Mouse (Mus musculus) embryonic facial prominence, embryonic 15.5 days (tissue): ENCODE measurements around the gene Zfp664. TPM values are rescaled to one million over a fixed set of nuclear protein-coding genes. Genes with fewer than 3 reads are reported as not detected.

Experiments
- ATAC-seq: fragments of 200-750 bp; cut with Nextera tagmentation; 2 replicates; pipeline ENCODE4 v1.8.0; 2017; ENCODE audit warnings: low read depth, moderate TSS enrichment; ENCODE audit not compliant: insufficient number of reproducible peaks, low FRiP score, low TSS enrichment
- H3K27ac ChIP-seq: fragments of 300-500 bp; sonication (generic); replicated peaks from 2 replicates; pipeline ENCODE4 v1.5.1; 2015; ENCODE audit warnings: mild to moderate bottlenecking, inconsistent platforms
- H3K27me3 ChIP-seq: fragments of 300-500 bp; sonication (generic); 2 replicates; pipeline ENCODE4 v1.6.1; 2015; ENCODE audit warnings: inconsistent platforms
- H3K36me3 ChIP-seq: fragments of 300-500 bp; sonication (generic); 2 replicates; pipeline ENCODE4 v1.6.1; 2015; ENCODE audit warnings: mild to moderate bottlenecking, inconsistent platforms
- H3K4me1 ChIP-seq: fragments of 300-500 bp; sonication (generic); 2 replicates; pipeline ENCODE4 v1.6.1; 2015; ENCODE audit warnings: inconsistent platforms
- H3K4me2 ChIP-seq: fragments of 300-500 bp; sonication (generic); replicated peaks from 2 replicates; pipeline ENCODE4 v1.6.1; 2015; ENCODE audit warnings: mild to moderate bottlenecking, inconsistent platforms
- H3K4me3 ChIP-seq: fragments of 300-500 bp; sonication (generic); replicated peaks from 2 replicates; pipeline ENCODE4 v1.5.1; 2015; ENCODE audit warnings: mild to moderate bottlenecking, inconsistent platforms
- H3K9ac ChIP-seq: fragments of 300-500 bp; sonication (generic); 2 replicates; pipeline ENCODE4 v1.6.1; 2015; ENCODE audit warnings: inconsistent platforms
- H3K9me3 ChIP-seq: fragments of 300-500 bp; sonication (generic); replicated peaks from 2 replicates; pipeline ENCODE4 v1.6.1; 2016; ENCODE audit warnings: inconsistent platforms
- WGBS: fragments of 180-500 bp; shearing (Covaris S2); methylation state at CpG from one replicate; pipeline ENCODE4 v1.1.7; 2015; 5-methylcytosine and 5-hydroxymethylcytosine counted together
- polyA plus RNA-seq: library from polyadenylated mRNA; unstranded; fragments of >200 nt; fragmentation: Nextera tagmentation; extraction: Ambion mirVana; gene quantifications from 2 replicates; pipeline ENCODE4 v1.2.1, GENCODE M21; 2015

The Zfp664 gene
- polyA plus RNA-seq, 1 experiment from 2014 or later: 90.4 TPM

DNA sequence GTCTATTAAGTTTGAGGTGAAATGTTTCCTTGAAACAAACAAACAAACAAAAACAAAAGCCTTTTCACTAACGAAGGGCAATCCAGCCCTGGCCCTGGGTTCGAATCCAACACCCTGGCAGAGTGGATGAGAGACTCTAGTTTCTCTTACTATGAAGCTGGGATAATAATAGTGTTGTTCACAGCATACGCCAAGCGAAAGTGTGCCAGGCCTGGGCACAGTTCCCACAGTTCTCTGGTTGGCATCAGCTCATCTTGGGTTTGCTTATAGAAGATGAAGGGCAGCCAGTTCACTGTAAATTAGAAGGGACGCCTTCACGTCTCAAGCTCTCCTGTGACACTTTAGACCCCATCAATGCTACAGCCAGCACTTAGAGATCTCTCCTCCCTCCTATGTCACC is 39.2 kb downstream of the Zfp664 start:
- WGBS: 64% methylated on average over 6 of the region's 6 CpGs
- no peak for ATAC-seq
- Histone ChIP-seq H3K4me3 (no peak overlapping the region), H3K4me2 (no peak overlapping the region), H3K27ac (peak overlapping the region; percentile 72), H3K36me3 (no peaks in the 10 kb centered on the region), H3K9me3 (no peaks in the 10 kb centered on the region), H3K27me3 (no peaks in the 10 kb centered on the region), H3K9ac (no peak overlapping the region), H3K4me1 (peaks cover 28% of the 10 kb centered on the region)

GRCm38 (mm10) chr5:124902195-124902594 is 39.7 kb downstream of the Zfp664 start:
- H3K27ac ChIP-seq: peak overlapping the region; percentile 72
- ATAC-seq: peak; percentile 48; the same call in 1 of the 2 replicates

GRCm38 (mm10) chr5:124903852-124904251 is 41.4 kb downstream of the Zfp664 start:
- H3K27ac ChIP-seq: no peak overlapping the region
- 77% methylated on average over 4 of the region's 4 CpGs for WGBS
- H3K36me3 ChIP-seq: no peaks in the 10 kb centered on the region
- peaks cover 31% of the 10 kb centered on the region for H3K4me1 ChIP-seq
- H3K9me3 ChIP-seq: no peaks in the 10 kb centered on the region
- H3K4me2 ChIP-seq: no peak overlapping the region
- ATAC-seq: no peak
- H3K27me3 ChIP-seq: no peaks in the 10 kb centered on the region
- no peak overlapping the region for H3K4me3 ChIP-seq
- H3K9ac ChIP-seq: no peak overlapping the region

More at GRCm38 (mm10) chr5:124902195-124902594, 39.7 kb downstream of the Zfp664 start:
- H3K36me3 ChIP-seq: no peaks in the 10 kb centered on the region
- H3K4me1 ChIP-seq: peaks cover 28% of the 10 kb centered on the region
- no peaks in the 10 kb centered on the region for H3K27me3 ChIP-seq
- H3K9ac ChIP-seq: no peak overlapping the region
- 55% methylated on average over 10 of the region's 10 CpGs for WGBS
- no peak overlapping the region for H3K4me3 ChIP-seq
- no peaks in the 10 kb centered on the region for H3K9me3 ChIP-seq
- H3K4me2 ChIP-seq: no peak overlapping the region

DNA sequence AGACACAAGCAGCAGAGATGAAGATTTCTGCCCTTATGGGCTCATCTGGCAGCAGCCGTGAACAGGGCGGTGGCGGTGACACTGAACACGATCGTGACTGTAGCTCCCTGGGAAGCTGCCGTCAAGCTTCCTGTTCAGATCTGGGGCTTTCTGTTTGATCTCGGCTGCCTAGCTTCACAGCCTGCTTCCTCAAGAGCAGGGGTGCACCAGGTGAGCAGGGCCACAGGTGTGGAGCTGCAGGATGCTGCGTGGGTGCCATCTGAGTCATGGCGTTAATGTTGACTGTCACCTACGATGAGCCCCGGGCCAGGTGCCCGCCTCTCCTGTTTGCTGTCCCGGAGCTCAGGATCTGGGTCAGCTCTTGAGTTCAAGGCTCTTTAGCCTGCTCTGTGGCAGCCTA is 44.4 kb downstream of the Zfp664 start:
- Histone ChIP-seq H3K27ac (no peak overlapping the region), H3K9ac (no peak overlapping the region), H3K4me1 (peaks cover 11% of the 10 kb centered on the region; the same call in 1 of the 2 replicates), H3K4me3 (no peak overlapping the region), H3K4me2 (no peak overlapping the region), H3K36me3 (no peaks in the 10 kb centered on the region), H3K27me3 (no peaks in the 10 kb centered on the region), H3K9me3 (no peaks in the 10 kb centered on the region)
- 66% methylated on average over 13 of the region's 13 CpGs for WGBS
- ATAC-seq: no peak

- Histone ChIP-seq H3K27me3 (no peaks in the 10 kb centered on the region), H3K27ac (no peak overlapping the region), H3K9me3 (no peaks in the 10 kb centered on the region), H3K4me3 (no peak overlapping the region), H3K36me3 (no peaks in the 10 kb centered on the region), H3K4me2 (no peak overlapping the region), H3K9ac (no peak overlapping the region), H3K4me1 (peaks cover 19% of the 10 kb centered on the region)
- WGBS: 15% methylated on average over 5 of the region's 5 CpGs
- ATAC-seq: peak; percentile 62
Measured at GRCm38 (mm10) chr5:124908860-124909259, 46.4 kb downstream of the Zfp664 start.

GRCm38 (mm10) chr5:124912276-124912675 is 49.8 kb downstream of the Zfp664 start:
- H3K9ac ChIP-seq: no peak overlapping the region
- no peaks in the 10 kb centered on the region for H3K9me3 ChIP-seq
- peaks cover 20% of the 10 kb centered on the region for H3K4me1 ChIP-seq
- no peak overlapping the region for H3K27ac ChIP-seq
- ATAC-seq: no peak
- no peaks in the 10 kb centered on the region for H3K27me3 ChIP-seq
- WGBS: 35% methylated on average over 6 of the region's 7 CpGs
- no peaks in the 10 kb centered on the region for H3K36me3 ChIP-seq
- no peak overlapping the region for H3K4me3 ChIP-seq
- H3K4me2 ChIP-seq: no peak overlapping the region

DNA sequence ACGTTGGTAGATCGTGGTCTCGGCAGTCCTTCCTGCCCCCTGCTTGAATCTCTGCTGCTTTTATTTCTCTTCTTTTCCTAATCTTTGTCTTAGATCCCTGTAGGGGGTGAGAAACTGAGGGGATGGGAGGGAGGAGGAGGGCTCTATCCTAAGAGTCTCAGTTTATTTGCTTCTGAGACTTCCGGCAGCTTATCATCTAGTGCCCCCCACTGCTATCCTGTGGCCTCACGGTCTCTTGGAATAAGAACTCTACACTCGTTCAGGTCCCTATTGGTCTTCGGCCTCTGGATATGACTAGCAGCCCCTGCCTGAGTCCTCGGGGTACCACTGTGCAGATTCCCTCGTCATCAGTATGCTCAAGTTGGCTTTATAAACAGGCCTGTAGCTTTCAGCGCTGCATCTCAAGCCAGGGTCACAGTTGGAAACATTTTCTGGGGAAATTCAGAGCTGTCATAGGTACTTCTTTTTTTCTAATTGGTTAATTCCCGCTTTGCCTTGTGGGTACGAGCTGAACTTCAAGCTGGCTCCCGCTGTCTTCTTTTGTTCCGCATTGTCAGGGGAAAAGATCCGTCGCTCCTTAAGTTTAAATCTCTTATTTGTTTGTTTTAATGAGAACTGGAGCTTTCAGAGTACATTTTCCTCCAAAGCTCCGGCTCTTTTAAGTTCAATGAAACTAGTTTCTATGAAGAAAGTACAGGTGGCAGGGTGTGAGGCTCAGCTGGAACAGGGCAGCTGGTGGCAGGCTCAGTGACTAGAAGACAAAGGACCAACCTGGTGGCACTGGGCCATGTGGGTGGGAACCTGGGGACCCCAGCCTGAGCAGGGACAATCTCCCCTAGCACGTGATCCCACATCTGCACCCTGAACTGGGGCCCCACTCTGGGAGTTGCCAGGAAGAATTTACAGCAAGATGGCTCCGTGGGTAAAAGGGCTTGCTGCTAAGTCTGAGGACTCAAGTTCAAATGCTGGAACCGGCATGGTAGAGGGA is 50.7 kb downstream of the Zfp664 start:
- peak overlapping the region; percentile 58 for H3K27ac ChIP-seq
- ATAC-seq: no peak

DNA sequence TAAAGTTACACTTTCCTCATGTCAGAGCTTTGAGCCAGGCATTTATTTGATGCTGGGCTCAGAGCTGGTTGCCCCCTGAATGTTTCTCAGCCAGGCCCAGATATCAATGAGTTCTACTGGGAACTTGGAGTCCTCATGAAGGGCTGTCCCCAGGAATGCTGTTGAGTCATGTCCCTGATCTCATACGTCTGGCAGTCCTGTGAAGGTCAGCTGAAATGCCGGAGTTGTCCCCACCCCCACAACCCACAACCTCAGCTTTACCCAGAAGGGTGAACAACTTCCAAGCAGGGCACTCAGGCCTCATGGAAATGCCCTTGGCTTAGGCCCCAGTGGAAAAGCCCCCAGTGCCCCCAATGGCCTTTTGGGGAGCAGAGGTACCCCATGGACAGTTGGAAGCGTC is 57.3 kb downstream of the Zfp664 start:
- Histone ChIP-seq H3K36me3 (no peaks in the 10 kb centered on the region), H3K27me3 (no peaks in the 10 kb centered on the region), H3K27ac (no peak overlapping the region), H3K9ac (no peak overlapping the region), H3K4me3 (no peak overlapping the region), H3K4me2 (no peak overlapping the region), H3K9me3 (0 out of 2 replicates have a peak, but pooled peaks cover 5% of the 10 kb centered on the region), H3K4me1 (peaks cover 14% of the 10 kb centered on the region)
- no peak for ATAC-seq
- WGBS: 85% methylated on average over 3 of the region's 3 CpGs

More for the DNA sequence above, 50.7 kb downstream of the Zfp664 start:
- 40% methylated on average over 20 of the region's 20 CpGs for WGBS
- no peaks in the 10 kb centered on the region for H3K9me3 ChIP-seq
- no peak overlapping the region for H3K9ac ChIP-seq
- peaks cover 20% of the 10 kb centered on the region for H3K4me1 ChIP-seq
- H3K36me3 ChIP-seq: no peaks in the 10 kb centered on the region
- no peak overlapping the region for H3K4me2 ChIP-seq
- H3K4me3 ChIP-seq: no peak overlapping the region
- H3K27me3 ChIP-seq: no peaks in the 10 kb centered on the region

- no peak overlapping the region for H3K9ac ChIP-seq
- no peak for ATAC-seq
- no peak overlapping the region for H3K27ac ChIP-seq
- 0 out of 2 replicates have a peak, but pooled peaks cover 5% of the 10 kb centered on the region for H3K9me3 ChIP-seq
- no peak overlapping the region for H3K4me3 ChIP-seq
- H3K4me1 ChIP-seq: peaks cover 14% of the 10 kb centered on the region
- H3K36me3 ChIP-seq: no peaks in the 10 kb centered on the region
- no peak overlapping the region for H3K4me2 ChIP-seq
- no peaks in the 10 kb centered on the region for H3K27me3 ChIP-seq
Measured at GRCm38 (mm10) chr5:124921410-124921809, 58.9 kb downstream of the Zfp664 start.

DNA sequence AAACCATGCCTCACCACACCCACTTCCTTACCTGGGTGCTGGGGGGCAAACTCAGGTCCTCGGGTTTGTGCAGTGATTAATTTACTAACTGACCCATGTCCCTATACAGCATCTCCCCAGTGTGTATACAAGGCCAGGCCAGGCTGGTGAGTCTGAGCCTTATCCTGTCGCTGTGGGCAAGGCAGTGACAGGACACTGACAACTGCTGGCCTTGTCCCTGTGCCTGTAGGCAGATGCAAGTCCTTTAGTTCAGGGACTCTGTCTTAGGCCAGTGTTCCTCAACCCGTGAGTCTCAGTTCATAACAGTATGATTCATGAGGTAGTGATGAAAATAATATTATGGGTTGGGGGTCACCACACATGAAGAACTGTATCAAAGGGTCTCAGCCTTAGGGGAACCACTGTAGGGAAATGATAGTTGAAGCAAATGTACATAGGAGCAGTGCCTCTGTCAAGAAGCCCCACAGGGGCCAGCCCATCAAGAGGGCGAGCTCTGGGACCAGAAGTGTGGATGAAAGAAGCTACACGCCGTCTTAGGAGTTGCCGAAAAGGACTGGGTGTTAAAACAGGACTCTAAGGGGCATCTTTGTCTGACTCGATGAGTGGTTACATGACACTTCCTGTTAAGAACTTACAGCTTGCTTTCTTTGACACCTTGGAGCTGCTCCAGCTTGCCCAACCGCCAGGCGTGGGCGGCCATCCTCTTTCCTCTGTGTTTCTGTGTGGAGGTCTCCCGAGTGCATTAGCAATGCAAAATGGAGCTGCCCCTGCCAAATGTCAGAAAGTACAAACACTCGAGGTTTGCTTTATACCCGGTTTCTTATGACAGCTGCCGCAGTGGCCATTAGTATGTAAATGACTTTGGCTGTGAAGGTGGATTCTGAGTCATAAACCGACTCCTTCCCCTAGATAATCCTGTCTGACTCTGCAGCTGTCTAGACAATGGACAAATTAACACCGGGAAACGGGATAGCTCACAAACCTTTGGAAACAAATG is 60.2 kb downstream of the Zfp664 start:
- WGBS: 26% methylated on average over 18 of the region's 18 CpGs
- H3K4me1 ChIP-seq: peaks cover 14% of the 10 kb centered on the region
- H3K36me3 ChIP-seq: no peaks in the 10 kb centered on the region
- no peak overlapping the region for H3K4me3 ChIP-seq
- H3K27me3 ChIP-seq: no peaks in the 10 kb centered on the region
- peak overlapping the region; percentile 69 for H3K27ac ChIP-seq
- no peak overlapping the region; the same call in 1 of the 2 replicates for H3K4me2 ChIP-seq
- ATAC-seq: 0 out of 2 replicates have a peak, but pooled peaks have one; percentile 44
- H3K9me3 ChIP-seq: 0 out of 2 replicates have a peak, but pooled peaks cover 5% of the 10 kb centered on the region
- no peak overlapping the region for H3K9ac ChIP-seq
